Comparison of ENCODE assay signal across 8 mouse cellular contexts in genomic region chr6:136809077-136809476, GRCm38 (mm10). TPM values are rescaled to one million over a fixed set of nuclear protein-coding genes. Genes with fewer than 3 reads are reported as not detected.
DNase-seq lines count a peak whose midpoint lies in the region; ATAC-seq lines count a peak whose summit lies in the region.

No protein-coding gene starts in this region.

- no peaks in the 10 kb centered on the region for H3K9me3 ChIP-seq in forebrain, embryonic 13.5 days (replicated peaks)
- no peaks in the 10 kb centered on the region for H3K9me3 ChIP-seq in neural tube, embryonic 15.5 days (replicated peaks)

- peak; percentile 52 for DNase-seq in cerebellum, adult 9-10 months
- DNase-seq in cerebellum, adult 9-11 months, result no peak
- peak; percentile 35 for DNase-seq in ZHBTc4 (ENCODE audit: low read depth, low spot score)
- peak; percentile 85 to 87 for DNase-seq in lung, adult 18-20 months
- DNase-seq in frontal cortex, postnatal 14 days (ENCODE audit: low spot score in 2 of 2), result no peak

- H3K9ac ChIP-seq in forebrain, embryonic 13.5 days, result peak overlapping the region; percentile 81
- peak overlapping the region; percentile 69 for H3K9ac ChIP-seq in neural tube, embryonic 15.5 days (replicated peaks)

- H3K4me1 ChIP-seq in forebrain, embryonic 13.5 days, result peaks cover 21% of the 10 kb centered on the region
- H3K4me1 ChIP-seq in neural tube, embryonic 15.5 days, result peaks cover 26% of the 10 kb centered on the region

- H3K27me3 ChIP-seq in forebrain, embryonic 13.5 days, result no peaks in the 10 kb centered on the region
- H3K27me3 ChIP-seq in neural tube, embryonic 15.5 days (replicated peaks), result no peaks in the 10 kb centered on the region

- H3K4me2 ChIP-seq in forebrain, embryonic 13.5 days, result peak overlapping the region; percentile 98
- H3K4me2 ChIP-seq in neural tube, embryonic 15.5 days, result peak overlapping the region; percentile 81

- no peak overlapping the region for H3K27ac ChIP-seq in forebrain, embryonic 13.5 days
- H3K27ac ChIP-seq in neural tube, embryonic 15.5 days (replicated peaks), result no peak overlapping the region

- H3K36me3 ChIP-seq in forebrain, embryonic 13.5 days (ENCODE audit: poor library complexity, severe bottlenecking), result peaks cover 28% of the 10 kb centered on the region
- H3K36me3 ChIP-seq in neural tube, embryonic 15.5 days, result peaks cover 21% of the 10 kb centered on the region

- 41% methylated on average over 14 of the region's 14 CpGs for WGBS in forebrain, embryonic 13.5 days
- 36% methylated on average over 14 of the region's 14 CpGs for WGBS in neural tube, embryonic 15.5 days

- peak overlapping the region; percentile 84 for H3K4me3 ChIP-seq in forebrain, embryonic 13.5 days
- H3K4me3 ChIP-seq in neural tube, embryonic 15.5 days (replicated peaks), result peak overlapping the region; percentile 90

- no peak for ATAC-seq in forebrain, embryonic 13.5 days
- peak; percentile 46 for ATAC-seq in inflammation-experienced regulatory T-cells, adult 6 months
- no peak for ATAC-seq in neural tube, embryonic 15.5 days (ENCODE audit: low FRiP score)

RNA-seq across cellular contexts. Expression of gene H2afj, which starts 1.0 kb away (rescaled TPM):
- polyA plus RNA-seq in forebrain, embryonic 13.5 days (2015; fragmentation: Nextera tagmentation; extraction: Ambion mirVana), result 125 and 140 TPM in 2 replicates
- polyA plus RNA-seq in inflammation-experienced regulatory T-cells, adult 6 months (2017; shearing (Covaris generic)), result 100 to 1,000 TPM; 112 to 120 (median 112) TPM
- 106 and 119 TPM in 2 replicates for polyA plus RNA-seq in neural tube, embryonic 15.5 days (2015; fragmentation: Nextera tagmentation; extraction: Ambion mirVana)

RNA-seq across cellular contexts. Expression of gene Hist4h4, which starts 4.9 kb away (rescaled TPM):
- polyA plus RNA-seq in forebrain, embryonic 13.5 days (2015; fragmentation: Nextera tagmentation; extraction: Ambion mirVana), result 0.97 and 1.2 TPM in 2 replicates
- polyA plus RNA-seq in inflammation-experienced regulatory T-cells, adult 6 months (2017; shearing (Covaris generic)), result 1 to 10 TPM in 2 of 3 experiments, under 1 TPM in 1; 0.85 to 2.9 (median 2.8) TPM
- polyA plus RNA-seq in neural tube, embryonic 15.5 days (2015; fragmentation: Nextera tagmentation; extraction: Ambion mirVana), result 0.43 and 0.44 TPM in 2 replicates

RNA-seq across cellular contexts. Expression of gene BC049715, which starts 18.3 kb away (rescaled TPM):
- polyA plus RNA-seq in forebrain, embryonic 13.5 days (2015; fragmentation: Nextera tagmentation; extraction: Ambion mirVana), result 0.85 and 1.9 TPM in 2 replicates
- 1 to 10 TPM in 1 of 3 experiments, under 1 TPM in 2; 0.44 to 2.3 (median 0.62) TPM for polyA plus RNA-seq in inflammation-experienced regulatory T-cells, adult 6 months (2017; shearing (Covaris generic))
- 1.5 and 2.8 TPM in 2 replicates for polyA plus RNA-seq in neural tube, embryonic 15.5 days (2015; fragmentation: Nextera tagmentation; extraction: Ambion mirVana)

RNA-seq across cellular contexts. Expression of gene Wbp11, which starts 19.0 kb away (rescaled TPM):
- 94.5 and 98.8 TPM in 2 replicates for polyA plus RNA-seq in forebrain, embryonic 13.5 days (2015; fragmentation: Nextera tagmentation; extraction: Ambion mirVana)
- 10 to 100 TPM; 48.1 to 74.9 (median 72.6) TPM for polyA plus RNA-seq in inflammation-experienced regulatory T-cells, adult 6 months (2017; shearing (Covaris generic))
- polyA plus RNA-seq in neural tube, embryonic 15.5 days (2015; fragmentation: Nextera tagmentation; extraction: Ambion mirVana), result 71.1 and 80.0 TPM in 2 replicates

RNA-seq across cellular contexts. Expression of gene Smco3, which starts 26.2 kb away (rescaled TPM):
- polyA plus RNA-seq in forebrain, embryonic 13.5 days (2015; fragmentation: Nextera tagmentation; extraction: Ambion mirVana), result not detected in 2 replicates
- under 1 TPM in 1 of 3 experiments, not detected in 2; 0.82 TPM for polyA plus RNA-seq in inflammation-experienced regulatory T-cells, adult 6 months (2017; shearing (Covaris generic))
- polyA plus RNA-seq in neural tube, embryonic 15.5 days (2015; fragmentation: Nextera tagmentation; extraction: Ambion mirVana), result 2.5 and 3.0 TPM in 2 replicates

Comparison
In these comparisons a context has a peak if more than half of its experiments do, and no peak if none do; other contexts are left out.
1. DNase-seq: peak in cerebellum, adult 9-10 months (single experiment), ZHBTc4 (single experiment) and lung, adult 18-20 months (2 of 2); none in cerebellum, adult 9-11 months (single experiment) and frontal cortex, postnatal 14 days (0 of 2).